8 mouse cellular contexts compared by ENCODE assay signal in genomic region chr9:29220493-29220892, GRCm38 (mm10).
DNase-seq lines count a peak whose midpoint lies in the region.

No protein-coding gene starts in this region.

- intact Hi-C loops in heart, postnatal 25 days (cut with DNase I): no loop called here

- DNase-seq in heart, adult 11 months: peak; percentile 92
- no peak for DNase-seq in heart, postnatal 25 days (ENCODE audit: low spot score)
- DNase-seq in brain, adult 2 months (ENCODE audit: low read depth, low spot score): peak; percentile 98
- peak; percentile 96 to 98 for DNase-seq in cerebellum, postnatal 36 days
- DNase-seq in left cerebral cortex, adult 8-10 months (ENCODE audit: low spot score in 2 of 2): peak; percentile 23 to 45
- no peak for DNase-seq in B cell, adult 2 months
- no peak for DNase-seq in spleen, adult 18-20 months
- DNase-seq in kidney, postnatal 10 days: no peak

Comparison
In these comparisons a context has a peak if more than half of its experiments do, and no peak if none do; other contexts are left out.
1. DNase-seq: peak in heart, adult 11 months (single experiment), brain, adult 2 months (single experiment), cerebellum, postnatal 36 days (2 of 2) and left cerebral cortex, adult 8-10 months (2 of 2); none in heart, postnatal 25 days (single experiment), B cell, adult 2 months (0 of 2), spleen, adult 18-20 months (0 of 2) and kidney, postnatal 10 days (single experiment).